Mouse (Mus musculus) frontal cortex, postnatal 36 days (tissue): Measurements from ENCODE around the gene Gpr161.
"Not testable (repeated sequence)": the region's sequence is repeated elsewhere in the genome, so short reads cannot be mapped to it uniquely, and the experiment has no call there.

Experiments used
- DNase-seq, 2 experiments: peaks; one replicate each; pipeline ENCODE4 v3.0.0; 2022; ENCODE audit warnings: low spot score in 2 of 2

Gene Gpr161

GRCm38 (mm10) chr1:165316361-165316760 is 20.8 kb downstream of the Gpr161 start:
- DNase-seq, result no peak

DNA sequence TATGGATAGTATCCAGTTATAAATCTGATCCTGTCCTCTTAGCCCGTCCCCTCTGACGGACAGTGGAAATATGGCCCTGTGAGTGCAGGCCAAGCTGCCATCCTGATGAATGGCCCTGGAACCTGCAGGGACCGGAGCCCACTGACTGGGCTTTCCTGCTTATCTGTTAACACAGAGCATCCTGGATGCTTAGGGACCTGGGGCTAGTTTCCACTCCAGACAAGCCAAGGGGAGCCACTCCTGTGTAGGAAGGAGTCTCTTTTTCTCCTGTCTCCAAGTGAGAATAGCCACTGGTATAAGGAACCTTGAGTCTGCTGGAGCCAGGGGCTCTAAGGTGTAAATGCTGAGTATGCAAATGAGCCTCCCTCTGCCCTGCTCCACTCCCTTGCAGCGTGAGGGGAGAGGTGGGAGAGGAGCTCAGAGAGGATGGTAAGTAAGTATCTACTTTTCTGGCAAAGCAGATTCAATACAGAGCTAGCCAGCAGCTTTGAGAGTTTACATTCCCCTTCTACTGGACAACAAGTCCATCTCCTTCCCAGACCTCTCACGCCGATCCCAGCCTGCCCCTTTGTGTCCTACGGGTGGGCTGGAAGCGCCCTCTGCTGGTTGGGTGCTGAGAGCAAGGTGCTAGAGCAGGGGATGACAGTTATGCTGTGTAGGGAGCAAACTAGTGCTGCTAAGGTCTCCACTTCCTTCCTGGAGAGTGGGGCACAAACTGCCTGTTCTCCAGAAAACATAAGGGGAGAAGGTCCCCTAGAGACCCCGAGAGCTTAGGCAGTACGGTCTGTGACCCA is 24.7 kb downstream of the Gpr161 start:
- peak; percentile 70 to 72 for DNase-seq

GRCm38 (mm10) chr1:165321393-165321861 is 25.8 kb downstream of the Gpr161 start:
- DNase-seq, result no peak

DNA sequence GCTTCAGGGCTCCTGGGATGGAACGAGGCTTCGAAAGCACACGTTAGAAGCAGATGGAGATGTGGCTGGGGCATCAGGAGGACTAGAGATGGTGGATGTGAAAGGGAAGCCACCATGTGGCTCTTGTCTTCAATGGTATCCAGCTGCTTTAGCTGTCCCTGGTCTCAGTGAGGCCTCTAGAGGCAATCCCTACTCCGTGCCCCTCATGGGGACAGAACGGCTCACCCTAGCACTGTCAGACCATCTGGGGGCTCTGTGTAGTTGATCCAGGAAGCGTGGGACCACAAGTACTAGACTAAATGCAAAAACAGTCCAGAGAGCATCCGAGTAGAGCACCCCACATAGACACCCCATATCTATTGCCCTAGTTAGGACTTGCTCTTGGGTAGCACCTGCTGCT is 26.3 kb downstream of the Gpr161 start:
- DNase-seq, result no peak

GRCm38 (mm10) chr1:165322934-165323333 is 27.3 kb downstream of the Gpr161 start:
- DNase-seq, result no peak

DNA sequence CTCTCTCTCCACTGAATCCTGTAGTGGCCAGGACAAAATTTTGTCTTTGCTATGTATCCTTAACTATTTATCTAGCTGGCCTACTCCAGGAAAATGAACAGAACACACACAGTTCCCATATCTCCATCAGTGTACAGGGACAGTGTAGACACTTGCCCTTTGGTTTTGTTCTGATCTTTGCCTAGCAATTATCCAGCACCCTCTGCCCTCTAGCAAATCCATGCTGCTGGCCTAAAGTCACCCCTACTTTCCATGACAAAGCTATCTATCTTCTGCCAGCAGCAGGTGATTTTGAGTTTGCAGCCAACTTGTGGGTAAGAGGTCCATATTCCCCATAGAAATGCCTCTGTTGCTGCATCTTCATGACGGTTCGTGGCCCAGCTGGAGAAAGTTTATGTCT is 31.8 kb downstream of the Gpr161 start:
- DNase-seq, result no peak

DNA sequence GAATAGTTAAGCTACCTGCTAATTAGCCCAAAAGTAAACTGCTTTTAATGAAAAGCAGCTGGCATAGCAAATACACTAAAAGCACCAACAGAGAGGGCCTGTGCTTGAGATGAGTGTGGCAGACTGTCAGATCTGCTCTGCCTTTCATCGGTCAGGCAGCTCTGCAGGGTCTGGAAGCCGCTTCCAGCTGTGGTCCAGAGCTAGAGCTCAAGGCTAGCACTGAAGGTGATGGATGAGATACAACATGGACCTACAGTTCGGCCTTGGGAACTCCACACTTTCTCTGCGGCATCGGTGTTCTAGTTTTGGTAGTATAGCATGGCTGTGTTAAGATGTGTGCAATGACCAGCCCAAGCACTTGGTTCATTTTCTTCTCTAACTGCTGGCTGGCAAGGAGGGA is 32.2 kb downstream of the Gpr161 start:
- no peak for DNase-seq

DNA sequence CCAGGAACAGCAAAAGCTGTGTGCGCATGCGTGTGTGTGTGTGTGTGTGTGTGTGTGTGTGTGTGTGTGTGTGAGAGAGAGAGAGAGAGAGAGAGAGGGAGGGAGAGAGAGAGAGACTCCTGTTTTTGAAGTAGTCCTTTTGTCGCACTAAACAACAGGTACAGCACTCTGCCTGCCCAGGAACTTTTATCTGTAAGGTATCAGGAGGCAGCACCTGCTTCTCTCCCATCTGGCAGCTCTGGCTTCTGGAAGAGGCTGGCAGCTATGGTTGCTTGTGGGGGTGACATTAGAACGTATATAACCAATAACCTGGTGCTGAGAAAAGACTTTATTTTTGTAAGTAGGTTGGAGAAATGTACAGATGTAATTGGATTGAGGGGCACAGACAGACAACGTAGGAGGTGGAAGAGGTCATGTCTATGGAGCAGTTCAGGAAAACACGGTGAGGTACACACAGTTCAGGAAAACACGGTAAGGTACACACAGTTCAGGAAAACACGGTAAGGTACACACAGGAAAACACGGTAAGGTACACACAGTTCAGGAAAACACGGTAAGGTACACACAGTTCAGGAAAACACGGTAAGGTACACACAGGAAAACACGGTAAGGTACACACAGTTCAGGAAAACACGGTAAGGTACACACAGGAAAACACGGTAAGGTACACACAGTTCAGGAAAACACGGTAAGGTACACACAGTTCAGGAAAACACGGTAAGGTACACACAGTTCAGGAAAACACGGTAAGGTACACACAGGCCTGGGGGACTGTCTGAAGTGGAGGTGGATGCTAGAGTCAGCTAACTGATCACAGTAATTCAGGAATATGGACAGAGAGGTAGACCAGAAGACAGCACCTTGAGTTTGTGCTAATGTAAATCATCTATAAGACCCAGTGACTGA is 33.0 kb downstream of the Gpr161 start:
- not testable (repeated sequence) for DNase-seq

DNA sequence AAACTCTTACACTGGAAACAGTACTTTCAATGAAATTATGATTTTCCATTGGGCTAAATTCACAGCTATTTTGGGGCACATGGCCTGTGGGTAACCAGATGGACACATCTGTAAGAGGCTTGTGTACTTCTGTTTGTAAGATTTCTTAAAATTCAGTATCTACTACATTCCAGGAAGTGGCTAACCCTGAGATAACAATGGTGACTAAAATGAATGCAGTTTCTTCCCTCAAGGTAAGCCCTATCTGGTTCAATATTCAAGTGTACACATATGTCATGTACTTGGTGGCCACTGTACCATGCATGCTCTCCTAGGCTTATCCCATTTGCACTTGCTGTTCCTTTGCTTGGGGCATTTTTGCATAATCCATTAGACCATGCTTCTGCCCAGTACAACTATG is 35.3 kb downstream of the Gpr161 start:
- DNase-seq, result no peak

- DNase-seq, result no peak
These were observed 37.2 kb downstream of the Gpr161 start for GRCm38 (mm10) chr1:165332797-165333196.

GRCm38 (mm10) chr1:165342126-165342525 is 46.5 kb downstream of the Gpr161 start:
- DNase-seq, result no peak

- no peak for DNase-seq
These were observed 48.9 kb downstream of the Gpr161 start for GRCm38 (mm10) chr1:165344453-165344852.

DNA sequence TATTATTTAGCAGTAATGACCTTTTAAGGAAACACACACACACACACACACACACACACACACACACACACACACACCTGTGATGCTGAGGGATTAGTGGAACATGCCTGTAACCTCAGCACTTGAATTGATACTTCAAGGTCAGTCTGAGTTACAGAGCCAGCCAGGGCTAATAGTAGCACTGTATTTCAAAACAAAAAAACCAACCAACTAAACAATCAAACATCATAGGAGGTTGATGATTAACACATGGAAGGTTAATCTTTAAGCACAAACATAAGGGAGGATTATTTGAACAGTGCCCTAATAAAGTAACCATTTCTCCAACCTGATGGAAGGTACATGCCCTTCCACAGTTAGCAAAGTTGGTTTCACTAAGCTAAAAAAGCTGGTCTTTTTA is 53.0 kb downstream of the Gpr161 start:
- no peak for DNase-seq

DNA sequence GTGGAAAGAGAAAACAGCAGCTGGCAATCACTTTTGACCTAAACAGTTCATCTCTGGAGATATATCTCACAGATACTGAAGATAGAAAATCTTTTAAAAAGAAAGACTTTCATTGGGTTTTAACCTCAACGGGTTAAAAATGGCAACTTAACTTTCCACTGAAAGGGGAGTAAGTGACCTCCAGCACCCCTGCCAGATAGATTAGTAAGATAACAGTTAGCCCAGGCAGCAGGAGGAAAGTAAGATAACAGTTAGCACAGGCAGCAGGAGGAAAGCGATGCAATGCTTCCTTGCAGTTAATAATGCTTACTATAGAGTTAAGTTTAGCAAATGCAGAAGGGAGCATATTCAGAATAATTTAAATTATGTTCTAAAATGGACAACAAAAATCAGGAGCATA is 60.8 kb downstream of the Gpr161 start:
- no peak for DNase-seq

DNA sequence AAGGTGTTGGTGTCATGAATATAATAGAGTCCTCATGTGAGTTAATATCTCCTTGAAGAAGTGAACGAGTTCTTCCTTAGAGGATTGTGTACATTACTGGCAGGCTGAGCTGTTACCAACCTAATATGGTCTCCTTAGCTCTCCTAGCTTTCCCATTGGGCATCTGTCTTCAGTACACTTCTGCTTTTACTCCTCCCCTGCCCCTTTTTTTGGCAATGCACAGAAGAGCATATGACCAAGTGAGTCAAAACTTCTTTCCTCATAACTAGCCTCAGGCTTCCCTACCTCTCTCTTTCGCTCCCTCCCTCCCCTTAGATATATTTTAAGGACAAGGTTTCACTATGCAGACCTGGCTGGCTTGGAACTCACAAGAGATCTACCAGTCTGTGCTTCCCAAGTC is 67.7 kb downstream of the Gpr161 start:
- no peak for DNase-seq

GRCm38 (mm10) chr1:165365057-165365456 is 69.5 kb downstream of the Gpr161 start:
- DNase-seq, result no peak

DNA sequence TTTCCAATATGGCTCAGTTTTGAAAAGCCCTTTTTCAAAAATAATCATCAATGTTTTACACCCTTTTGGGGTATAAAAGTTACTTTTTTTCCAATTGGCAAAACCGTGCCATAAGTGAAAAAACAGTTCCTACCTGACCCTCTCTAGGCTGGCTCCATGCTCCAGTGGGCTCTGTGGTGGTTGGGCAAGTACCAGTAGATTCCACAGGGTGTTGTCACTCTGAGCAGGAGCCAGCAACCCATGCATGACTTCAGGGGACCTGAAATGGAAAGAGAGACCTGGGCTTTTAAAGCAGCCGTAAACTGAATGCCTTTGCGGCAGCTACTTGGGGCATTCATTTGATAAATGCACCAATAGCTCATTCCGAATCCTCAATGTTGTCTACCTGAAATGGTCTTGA is 75.4 kb downstream of the Gpr161 start:
- DNase-seq, result no peak

DNA sequence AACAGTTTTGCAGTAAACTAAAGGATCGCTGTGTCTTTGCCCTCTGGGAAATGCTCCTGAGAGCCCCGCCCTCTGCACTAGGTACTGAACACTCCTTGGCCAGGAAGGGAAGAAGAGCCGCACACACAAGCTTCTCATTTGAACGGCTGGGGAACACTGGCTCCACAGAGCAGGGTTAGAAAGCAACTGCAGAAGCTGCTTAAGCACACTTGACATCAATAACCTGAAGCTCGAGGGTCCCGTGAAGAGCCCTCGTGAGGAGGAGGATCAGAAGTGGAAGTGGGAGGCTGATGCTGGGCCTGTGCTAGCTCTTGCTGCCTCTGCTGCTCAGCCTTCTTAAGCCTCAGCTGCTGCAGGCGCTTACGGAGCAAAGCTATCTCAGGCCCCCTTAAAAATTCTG is 78.2 kb downstream of the Gpr161 start:
- DNase-seq, result no peak
